Mouse (Mus musculus) liver (tissue): ENCODE measurements at regions not wholly inside any gene's neighbourhood (a gene's known extent, or its start where the extent isn't known, plus 50 kb on each side); places are given as distances from the start of the nearest gene placed in this dataset.
A peak's percentile ranks its signal among the peaks of the same experiment; 100 is the strongest.

Experiments
- DNase-seq: peaks from one replicate; pipeline ENCODE4 v3.0.0-alpha.2; 2020; ENCODE audit warnings: mixed read lengths

- no peak for DNase-seq
These were observed 123.7 kb upstream of the 4931429L15Rik start for GRCm38 (mm10) chr9:46443191-46444095.

- no peak for DNase-seq
These were observed 123.0 kb upstream of the 4931429L15Rik start for GRCm38 (mm10) chr9:46442739-46443181.

GRCm38 (mm10) chr9:46440226-46440625, 120.4 kb upstream of the 4931429L15Rik start:
- DNase-seq = no peak

GRCm38 (mm10) chr9:46434700-46435099, 114.9 kb upstream of the 4931429L15Rik start:
- no peak for DNase-seq

GRCm38 (mm10) chr9:46433716-46434115, 113.9 kb upstream of the 4931429L15Rik start:
- no peak for DNase-seq

DNA sequence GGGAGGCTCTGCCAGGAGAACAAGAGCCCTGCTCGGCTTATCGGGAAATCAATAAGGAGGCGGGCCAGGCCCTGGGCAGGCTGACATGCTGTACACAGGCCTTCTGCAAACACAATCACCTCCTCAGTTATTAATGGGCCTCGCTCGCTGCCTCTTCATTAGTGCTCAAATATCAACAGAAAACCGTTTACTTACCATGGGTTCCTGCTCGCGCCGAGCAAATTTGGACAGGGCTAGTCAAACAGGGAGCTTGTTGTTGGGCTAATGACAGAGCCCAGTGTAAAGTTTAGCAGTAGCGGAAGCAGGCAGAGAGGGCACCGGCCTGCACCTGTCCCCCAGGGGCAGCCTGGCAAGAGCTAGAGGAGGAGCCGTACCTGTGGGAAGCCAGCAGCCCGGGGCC, 111.3 kb upstream of the 4931429L15Rik start:
- peak; percentile 11 for DNase-seq

DNA sequence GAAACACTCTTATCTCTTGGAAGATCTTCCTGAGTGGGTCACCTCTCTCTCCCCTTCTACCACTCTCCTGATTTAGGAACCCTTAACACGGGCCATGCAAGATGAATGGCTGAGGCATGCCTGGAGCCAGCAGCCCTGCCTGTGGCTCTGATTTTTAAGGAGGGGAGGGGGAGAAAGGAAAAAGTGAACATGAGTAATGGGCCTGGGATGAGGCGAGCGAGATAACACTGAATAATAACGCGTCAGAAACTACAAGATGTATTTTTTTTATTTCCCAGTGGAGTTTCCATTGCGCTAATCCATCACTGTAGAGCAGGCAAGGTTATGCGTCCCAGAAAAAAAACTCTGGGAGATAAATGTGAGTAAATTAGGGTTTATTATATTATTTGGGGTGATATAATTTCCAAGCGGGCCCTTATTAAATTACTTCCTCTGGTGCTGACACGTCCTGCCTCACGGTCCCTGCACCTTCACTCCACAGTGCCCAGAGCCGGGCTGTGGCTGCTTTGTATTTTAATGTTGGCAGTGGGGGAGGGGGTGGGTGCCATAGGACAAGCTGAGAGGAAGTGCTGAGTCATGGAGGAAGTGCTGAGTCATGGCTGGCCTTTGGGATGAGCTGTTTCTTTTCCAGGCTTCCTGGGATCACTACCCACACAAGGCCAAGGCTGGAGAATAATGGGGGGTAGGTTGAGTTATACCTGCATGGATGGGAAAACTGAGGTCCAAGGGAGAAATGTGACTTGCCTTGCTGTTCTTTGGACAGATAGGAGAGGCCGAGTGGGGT, 103.6 kb upstream of the 4931429L15Rik start:
- peak; percentile 38 for DNase-seq

DNA sequence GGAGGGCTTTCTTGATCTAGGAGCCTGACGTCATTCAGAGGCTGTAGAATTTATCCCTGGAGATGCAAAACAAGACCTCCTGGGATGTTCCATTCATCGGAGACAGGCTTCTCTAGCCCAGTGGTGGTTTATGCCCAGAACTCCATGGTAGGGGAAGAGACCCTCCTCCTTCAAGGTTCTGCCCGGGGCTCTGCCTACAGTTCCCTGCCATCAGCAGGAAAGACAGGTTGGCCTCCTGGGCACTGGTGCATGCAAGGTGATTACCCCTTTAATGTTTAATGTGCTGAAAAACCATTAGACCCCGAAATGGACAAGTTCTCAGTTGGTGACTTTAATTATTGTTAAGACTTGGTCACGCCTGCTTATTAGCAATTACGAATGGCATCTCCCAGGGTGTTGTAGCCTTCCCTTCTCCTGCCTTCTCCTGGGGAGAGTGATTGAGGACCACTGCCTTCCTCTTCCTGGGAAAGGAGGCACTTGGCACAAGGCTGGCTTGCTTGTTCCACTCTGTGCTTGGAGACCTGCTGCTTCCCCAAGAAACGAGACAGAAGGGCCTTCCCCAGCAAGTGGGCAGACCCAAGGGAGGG, 102.0 kb upstream of the 4931429L15Rik start:
- DNase-seq = no peak

- no peak for DNase-seq
These were observed 91.9 kb upstream of the 4931429L15Rik start for GRCm38 (mm10) chr9:46411686-46412085.

- DNase-seq = no peak
These were observed 89.0 kb upstream of the 4931429L15Rik start for GRCm38 (mm10) chr9:46408776-46409175.

- DNase-seq = no peak
These were observed 86.8 kb upstream of the 4931429L15Rik start for GRCm38 (mm10) chr9:46406606-46407005.

DNA sequence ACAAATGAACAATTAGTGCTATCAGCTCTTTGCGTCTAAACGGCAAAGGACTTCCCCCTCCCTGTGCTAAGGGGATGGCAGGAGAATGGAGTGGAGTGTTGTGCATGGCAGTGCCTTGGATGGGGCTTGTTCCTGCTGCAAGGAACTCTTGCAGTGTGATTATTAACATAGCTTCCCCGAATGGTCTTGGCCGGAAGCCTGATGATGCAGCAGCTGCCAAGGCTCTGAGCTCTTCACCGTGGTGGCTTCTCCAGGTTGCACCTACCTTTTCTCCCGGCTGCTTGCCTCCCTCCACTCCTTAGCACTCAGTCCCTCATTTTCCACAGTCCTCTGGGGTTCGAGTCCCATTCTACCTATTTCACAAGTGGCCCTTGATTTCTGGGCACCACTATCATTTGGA, 76.8 kb upstream of the 4931429L15Rik start:
- DNase-seq = no peak

- DNase-seq = no peak
These were observed 75.5 kb upstream of the 4931429L15Rik start for GRCm38 (mm10) chr9:46395156-46395765.

DNA sequence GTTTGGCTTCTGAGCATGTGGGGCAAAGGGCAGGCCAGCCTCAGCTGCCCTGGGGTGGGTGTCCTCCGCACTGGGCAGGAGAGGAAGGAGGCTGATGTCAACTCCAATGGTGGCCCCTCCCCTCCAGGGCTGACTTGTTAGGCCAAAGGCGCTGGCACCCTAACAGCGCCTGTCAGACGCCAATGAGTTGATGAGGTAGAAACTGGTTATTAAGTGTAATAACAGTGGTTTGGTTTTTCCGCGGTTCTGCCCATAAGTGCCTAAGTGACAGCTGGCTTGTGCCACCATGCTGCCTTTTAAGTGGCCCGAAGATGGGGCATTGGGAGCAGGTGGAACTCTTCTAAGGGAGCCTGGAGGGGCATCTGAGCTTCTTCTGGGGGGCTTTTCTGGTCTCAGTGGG, 74.5 kb upstream of the 4931429L15Rik start:
- DNase-seq = no peak

DNA sequence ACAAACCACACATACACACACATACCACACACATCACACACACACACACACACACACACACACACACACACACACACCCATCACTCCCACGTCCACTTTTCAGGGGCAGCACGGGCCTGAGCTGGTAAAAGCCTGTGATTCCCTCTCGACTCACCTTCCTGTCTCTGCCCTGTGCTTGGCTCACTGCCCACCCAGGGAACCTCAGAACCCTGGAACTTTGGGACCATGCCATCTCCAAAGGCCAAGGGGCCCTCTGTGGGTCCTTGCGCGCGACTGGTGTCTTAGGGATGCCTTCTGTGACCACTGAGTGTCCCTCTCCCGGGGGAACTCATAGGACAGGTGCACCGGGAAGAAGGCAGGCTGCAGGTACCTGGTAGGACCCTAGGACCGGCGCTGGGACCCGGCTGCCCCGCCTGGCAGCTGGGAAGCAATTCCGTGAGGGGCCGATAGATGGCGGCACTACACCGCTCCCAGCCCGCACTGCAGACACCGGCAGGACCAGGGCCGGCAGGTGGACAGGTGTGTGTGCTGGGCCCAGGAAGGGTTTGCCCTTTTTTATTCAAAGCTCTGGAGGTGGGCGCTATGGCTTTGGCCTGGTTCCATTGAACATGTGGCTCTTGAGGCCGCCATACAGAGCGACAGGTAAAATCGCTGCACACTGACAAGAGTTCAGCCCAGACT, 73.0 kb upstream of the 4931429L15Rik start:
- peak; percentile 42 for DNase-seq

- DNase-seq = no peak
These were observed 70.0 kb upstream of the 4931429L15Rik start for GRCm38 (mm10) chr9:46389741-46390140.

- no peak for DNase-seq
These were observed 69.2 kb upstream of the 4931429L15Rik start for GRCm38 (mm10) chr9:46388677-46389676.

DNA sequence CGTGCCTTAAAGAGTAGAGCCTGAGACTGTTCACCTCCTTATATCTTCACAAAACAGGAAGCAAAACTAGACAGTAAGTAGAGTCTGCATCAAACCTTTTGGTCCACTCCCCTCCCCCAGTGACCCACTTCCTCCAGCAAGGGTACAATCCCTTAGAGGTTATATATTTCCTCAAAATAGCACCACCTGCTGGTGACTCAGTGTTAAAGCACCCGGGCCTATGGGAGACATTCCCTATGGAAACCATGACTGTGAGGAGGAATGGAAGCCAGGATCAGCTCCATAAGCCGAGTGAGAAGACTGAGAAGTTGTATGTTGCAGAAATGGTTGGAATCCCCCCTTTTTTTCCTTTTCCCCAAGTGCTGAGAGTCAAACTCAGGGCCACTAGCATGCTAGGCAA, 66.5 kb upstream of the 4931429L15Rik start:
- DNase-seq = no peak

DNA sequence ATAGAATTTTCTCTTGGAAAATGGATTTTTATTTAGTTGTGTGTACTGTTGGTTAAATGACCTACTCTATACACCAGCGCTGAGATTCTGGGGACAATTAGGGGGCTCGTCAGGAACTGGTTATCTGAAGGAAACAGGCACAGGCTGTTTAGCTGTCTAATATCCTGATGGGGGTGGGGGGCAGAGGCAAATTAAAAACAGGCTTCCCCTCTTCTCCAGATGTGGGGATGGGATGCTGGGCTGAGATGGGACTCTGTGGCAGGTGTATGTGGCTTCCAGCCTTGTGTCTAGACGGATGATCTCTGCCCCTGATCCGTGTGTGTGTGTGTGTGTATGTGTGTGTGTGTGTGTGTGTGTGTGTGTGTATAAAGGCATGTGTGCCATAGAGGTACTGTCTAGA, 61.6 kb upstream of the 4931429L15Rik start:
- no peak for DNase-seq

DNA sequence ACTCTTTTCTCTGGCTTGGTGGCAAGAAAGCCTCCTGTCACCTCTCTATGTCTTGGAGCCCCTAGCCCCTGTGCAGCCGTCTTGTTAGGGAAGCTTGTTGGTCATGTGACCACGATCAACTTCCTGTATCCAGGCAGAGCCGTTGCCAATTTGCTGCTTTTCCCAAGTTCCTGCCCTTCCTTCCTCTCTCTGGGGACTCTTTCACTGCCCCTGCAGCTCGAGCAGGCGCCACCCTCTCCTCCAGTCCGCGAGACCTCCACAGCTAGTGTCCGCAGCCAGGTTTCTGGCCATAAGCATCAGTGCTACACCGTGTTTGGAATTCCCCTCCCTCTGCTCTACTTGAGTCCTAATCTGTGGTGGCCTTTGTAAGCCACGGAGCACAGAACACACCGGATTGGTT, 59.7 kb upstream of the 4931429L15Rik start:
- DNase-seq = no peak

- DNase-seq = no peak
These were observed 58.6 kb upstream of the 4931429L15Rik start for GRCm38 (mm10) chr9:46378339-46378738.
